ENCODE assay signal across 9 mouse cellular contexts in the genomic region with DNA sequence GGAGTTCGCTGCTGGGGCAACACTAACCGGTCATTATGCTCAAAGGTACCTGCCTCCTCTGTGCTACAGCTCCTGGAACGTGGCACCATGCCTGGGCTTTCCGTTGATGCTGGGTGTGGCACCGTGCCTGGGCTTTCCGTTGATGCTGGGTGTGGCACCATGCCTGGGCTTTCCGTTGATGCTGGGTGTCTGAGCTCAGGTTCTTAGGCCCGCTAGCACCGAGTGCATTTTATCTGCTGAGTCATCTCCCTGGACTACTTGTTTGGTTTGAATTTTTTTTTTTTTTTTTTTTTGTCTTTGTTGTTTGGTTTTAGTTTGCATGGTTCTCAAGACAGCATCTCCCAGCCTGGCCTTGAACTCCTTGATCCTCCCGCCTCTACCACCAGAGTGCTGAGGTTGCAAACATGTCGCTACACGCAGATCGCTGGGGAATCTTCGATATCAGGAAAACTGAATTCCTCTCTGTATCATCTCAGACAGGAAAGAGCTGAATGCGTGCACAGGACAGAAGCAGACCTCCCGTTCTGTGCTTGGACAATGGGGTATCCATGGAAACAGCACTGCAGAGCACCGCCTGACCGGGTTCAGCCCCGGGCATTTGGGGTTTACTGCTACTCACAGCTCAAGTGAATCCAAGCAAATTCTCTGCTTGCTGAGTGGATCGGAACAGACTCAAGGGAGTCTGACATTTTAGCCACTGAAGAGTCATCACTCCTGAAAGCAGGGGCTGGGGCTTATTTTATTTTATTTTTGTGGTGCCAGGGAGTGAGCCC. TPM values are rescaled to one million over a fixed set of nuclear protein-coding genes. Genes with fewer than 3 reads are reported as not detected.
A peak's percentile ranks its signal among the peaks of the same experiment; 100 is the strongest.
DNase-seq lines count a peak whose midpoint lies in the region; ATAC-seq and TF ChIP-seq lines count a peak whose summit lies in the region.
"Had no signal": no experiment of that assay in that cellular context is flagged by ENCODE, and none has a peak within 500 bp of the region (broad histone marks: within the 10 kb centered on the region; RNA-seq: fewer than 3 reads in every experiment).

No protein-coding gene starts in this region.

- intact Hi-C loops in gastrocnemius, postnatal 36 days (cut with DNase I): no loop called here
- intact Hi-C loops in left cerebral cortex, adult 2 months (cut with DNase I): no loop called here

- ATAC-seq in lung, embryonic 14.5 days (ENCODE audit: insufficient read depth): no peak
- ATAC-seq in hindbrain, embryonic 16.5 days: peak; percentile 72
- ATAC-seq in neural tube, embryonic 12.5 days (ENCODE audit: low FRiP score, low read depth): peak; percentile 75; the same call in 1 of the 2 replicates

- no peaks in the 10 kb centered on the region for H3K9me3 ChIP-seq in lung, embryonic 14.5 days (ENCODE audit: low read depth, low read length)
- H3K9me3 ChIP-seq in hindbrain, embryonic 16.5 days (ENCODE audit: control insufficient read depth, low read length): no peaks in the 10 kb centered on the region
- no peaks in the 10 kb centered on the region for H3K9me3 ChIP-seq in neural tube, embryonic 12.5 days
- H3K9me3 ChIP-seq: embryonic facial prominence, embryonic 13.5 days had no signal

- WGBS in lung, embryonic 14.5 days: 58% methylated on average over 20 of the region's 20 CpGs
- 32% methylated on average over 20 of the region's 20 CpGs for WGBS in hindbrain, embryonic 16.5 days
- 41% methylated on average over 20 of the region's 20 CpGs for WGBS in neural tube, embryonic 12.5 days

- no peak overlapping the region for H3K27ac ChIP-seq in lung, embryonic 14.5 days (ENCODE audit: low read depth)
- peak overlapping the region; percentile 46 for H3K27ac ChIP-seq in hindbrain, embryonic 16.5 days (ENCODE audit: low read depth, low read length)
- no peak overlapping the region; the same call in 1 of the 2 replicates for H3K27ac ChIP-seq in neural tube, embryonic 12.5 days
- H3K27ac ChIP-seq in left cerebral cortex, adult 2 months: no peak overlapping the region
- H3K27ac ChIP-seq: embryonic facial prominence, embryonic 13.5 days had no signal

- no peaks in the 10 kb centered on the region for H3K27me3 ChIP-seq in lung, embryonic 14.5 days (ENCODE audit: insufficient read depth, low read length)
- H3K27me3 ChIP-seq in hindbrain, embryonic 16.5 days (replicated peaks; ENCODE audit: control insufficient read depth, insufficient read depth, low read length): no peaks in the 10 kb centered on the region
- no peaks in the 10 kb centered on the region for H3K27me3 ChIP-seq in neural tube, embryonic 12.5 days (replicated peaks)
- H3K27me3 ChIP-seq: embryonic facial prominence, embryonic 13.5 days had no signal

- TF ChIP-seq CTCF in lung, embryonic 14.5 days (IDR thresholded peaks at IDR 0.05; ENCODE audit: low read depth): no peak
- TF ChIP-seq CTCF in left cerebral cortex, adult 2 months (IDR thresholded peaks at IDR 0.05): no peak

- H3K4me2 ChIP-seq in lung, embryonic 14.5 days: no peak overlapping the region
- H3K4me2 ChIP-seq in hindbrain, embryonic 16.5 days (ENCODE audit: low read length): peak overlapping the region; percentile 25; the same call in 1 of the 2 replicates
- H3K4me2 ChIP-seq in neural tube, embryonic 12.5 days (replicated peaks): peak overlapping the region; percentile 21; the same call in 1 of the 2 replicates
- H3K4me2 ChIP-seq: embryonic facial prominence, embryonic 13.5 days had no signal

- no peak overlapping the region for H3K4me3 ChIP-seq in lung, embryonic 14.5 days (ENCODE audit: low read depth, low read length)
- no peak overlapping the region for H3K4me3 ChIP-seq in hindbrain, embryonic 16.5 days (ENCODE audit: low read length)
- no peak overlapping the region for H3K4me3 ChIP-seq in neural tube, embryonic 12.5 days
- no peak overlapping the region for H3K4me3 ChIP-seq in left cerebral cortex, adult 2 months
- H3K4me3 ChIP-seq: embryonic facial prominence, embryonic 13.5 days had no signal

- H3K4me1 ChIP-seq in lung, embryonic 14.5 days (ENCODE audit: insufficient read depth): 0 out of 2 replicates have a peak, but pooled peaks cover 3% of the 10 kb centered on the region
- H3K4me1 ChIP-seq in hindbrain, embryonic 16.5 days (ENCODE audit: control insufficient read depth, insufficient read depth, low read depth, low read length): peaks cover 9% of the 10 kb centered on the region
- peaks cover 15% of the 10 kb centered on the region for H3K4me1 ChIP-seq in neural tube, embryonic 12.5 days

- no peaks in the 10 kb centered on the region for H3K36me3 ChIP-seq in lung, embryonic 14.5 days (ENCODE audit: insufficient read depth)
- no peaks in the 10 kb centered on the region for H3K36me3 ChIP-seq in hindbrain, embryonic 16.5 days (ENCODE audit: control insufficient read depth, insufficient read depth, low read length)
- H3K36me3 ChIP-seq in neural tube, embryonic 12.5 days: no peaks in the 10 kb centered on the region
- H3K36me3 ChIP-seq: embryonic facial prominence, embryonic 13.5 days had no signal

- DNase-seq in lung, embryonic 14.5 days: peak; percentile 12
- no peak for DNase-seq in lung, postnatal 25 days (ENCODE audit: low spot score)
- peak; percentile 26 for DNase-seq in c-Kit-negative CD71-positive TER-119-positive erythroid progenitor cells, embryonic 14.5 days (ENCODE audit: low read depth, low spot score)
- DNase-seq in right cerebral cortex, postnatal 4 days: no peak
- no peak for DNase-seq in gastrocnemius, postnatal 36 days
- no peak for DNase-seq in left cerebral cortex, adult 2 months (ENCODE audit: extremely low spot score in 1 of 2, low spot score in 2 of 2)

- H3K9ac ChIP-seq in lung, embryonic 14.5 days: no peak overlapping the region
- H3K9ac ChIP-seq in hindbrain, embryonic 16.5 days (ENCODE audit: low read depth, low read length): 0 out of 2 replicates have a peak overlapping the region, but pooled peaks have one; percentile 14
- no peak overlapping the region for H3K9ac ChIP-seq in neural tube, embryonic 12.5 days
- H3K9ac ChIP-seq: embryonic facial prominence, embryonic 13.5 days had no signal

RNA-seq across cellular contexts. Expression of a gene that starts 36.4 kb away (rescaled TPM):
- 0.53 and 0.64 TPM in 2 replicates for polyA plus RNA-seq in lung, embryonic 14.5 days (2014; fragmentation: Nextera tagmentation; extraction: Ambion mirVana)
- 2.1 and 2.8 TPM in 2 replicates for polyA plus RNA-seq in hindbrain, embryonic 16.5 days (2015; fragmentation: Nextera tagmentation; extraction: Ambion mirVana)
- polyA plus RNA-seq in neural tube, embryonic 12.5 days (2016; fragmentation: Nextera tagmentation; extraction: Ambion mirVana): 0.24 and 0.68 TPM in 2 replicates
- 1 to 10 TPM; 2.8 to 3.7 TPM for total RNA-seq in gastrocnemius, postnatal 36 days (2021)
- total RNA-seq in left cerebral cortex, adult 2 months (2021): 10 to 100 TPM; 35.2 to 37.1 TPM

RNA-seq across cellular contexts. Expression of a gene that starts 46.1 kb away (rescaled TPM):
- polyA plus RNA-seq in lung, embryonic 14.5 days (2014; fragmentation: Nextera tagmentation; extraction: Ambion mirVana): 11.4 and 11.5 TPM in 2 replicates
- 7.3 and 7.6 TPM in 2 replicates for polyA plus RNA-seq in hindbrain, embryonic 16.5 days (2015; fragmentation: Nextera tagmentation; extraction: Ambion mirVana)
- polyA plus RNA-seq in neural tube, embryonic 12.5 days (2016; fragmentation: Nextera tagmentation; extraction: Ambion mirVana): 6.8 and 8.6 TPM in 2 replicates
- under 1 TPM; 0.32 to 0.79 TPM for total RNA-seq in gastrocnemius, postnatal 36 days (2021)
- 1 to 10 TPM; 1.2 TPM for total RNA-seq in left cerebral cortex, adult 2 months (2021)

Comparison
In these comparisons a context has a peak if more than half of its experiments do, and no peak if none do; other contexts are left out.
1. DNase-seq: peak in lung, embryonic 14.5 days (single experiment) and c-Kit-negative CD71-positive TER-119-positive erythroid progenitor cells, embryonic 14.5 days (single experiment); none in lung, postnatal 25 days (single experiment), right cerebral cortex, postnatal 4 days (single experiment), gastrocnemius, postnatal 36 days (0 of 2) and left cerebral cortex, adult 2 months (0 of 2).